Mouse (Mus musculus): ENCODE measurements at regions not wholly inside any gene's neighbourhood (a gene's known extent, or its start where the extent isn't known, plus 50 kb on each side); places are given as distances from the start of the nearest gene placed in this dataset.

- TF ChIP-seq EP300 (optimal IDR thresholded peaks at IDR 0.05) (no peak), CTCF (IDR thresholded peaks at IDR 0.05; ENCODE audit: low read depth) (no peak)
These were observed 94.3 kb upstream of the Unc5b start for GRCm38 (mm10) chr10:60925644-60926043.
